Mouse (Mus musculus): Measurements from ENCODE around the gene Gm29609. TPM values are rescaled to one million over a fixed set of nuclear protein-coding genes. Genes with fewer than 3 reads are reported as not detected.

Gm29609 gene
- polyA plus RNA-seq, 1 experiment, result 2.6 TPM

DNA sequence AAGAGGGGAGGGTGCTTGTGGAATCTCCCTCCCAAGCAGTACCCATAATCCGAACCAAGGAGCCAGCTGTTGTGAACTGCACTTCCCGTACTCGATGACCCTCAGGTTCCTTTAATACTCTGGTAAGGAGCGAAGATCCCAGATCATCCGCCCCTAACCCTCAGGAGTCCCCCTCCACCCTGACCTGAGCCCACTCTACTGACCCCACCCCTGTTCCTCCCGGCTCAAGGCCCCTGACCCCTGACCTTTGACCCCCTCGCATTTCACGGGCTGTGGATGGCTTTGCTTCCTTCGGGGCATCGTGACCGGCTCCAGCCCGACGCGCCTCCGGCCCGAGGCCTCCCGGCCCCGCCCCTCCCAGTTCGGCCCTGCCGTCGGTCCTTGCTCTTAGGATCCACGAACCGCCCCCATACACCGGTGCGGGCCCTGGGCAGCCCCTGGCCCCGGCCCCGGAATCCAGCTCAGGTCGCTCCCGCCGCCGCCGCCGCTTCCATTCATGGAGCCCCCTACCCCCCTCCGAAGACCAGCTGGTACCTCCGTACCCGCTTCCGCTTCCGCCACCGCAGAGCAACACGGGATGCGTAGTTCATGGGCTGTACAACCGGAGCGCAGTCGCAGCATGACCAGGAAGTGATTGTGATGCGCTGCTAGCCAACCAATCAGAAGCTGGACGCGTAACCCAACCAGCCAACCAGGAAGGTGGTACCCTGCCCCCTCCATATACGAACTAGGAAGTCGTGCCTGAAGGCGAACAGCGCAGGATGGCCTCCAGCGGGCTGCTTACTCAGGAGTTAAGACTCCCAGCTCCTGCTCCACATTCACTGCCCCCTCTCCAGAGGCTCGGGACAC lies 22.3 kb upstream of the Gm29609 start, which contains the start of gene Zfp513:
TSS of gene Zfp513 (minus strand) at position 562 of the 849 bp plus-strand sequence.
- peaks cover 12% of the 10 kb centered on the region for H3K79me2 ChIP-seq (ENCODE audit: control insufficient read depth, insufficient read depth)
- peak within 1 kb of the TSS; percentile 90 for H3K4me2 ChIP-seq (ENCODE audit: low read depth)
- H3K4me3 ChIP-seq, result peak within 1 kb of the TSS; percentile 90
- H3K27me3 ChIP-seq (ENCODE audit: control insufficient read depth, insufficient read depth, insufficient read length), result no peaks in the 10 kb centered on the region
- H3ac ChIP-seq (ENCODE audit: control insufficient read depth, insufficient read length), result peak within 1 kb of the TSS; percentile 34
- TF ChIP-seq MYOG (IDR thresholded peaks at IDR 0.05; ENCODE audit: control insufficient read depth in 1 of 3, insufficient read depth in 1 of 3, insufficient read length in 2 of 3, low read depth in 2 of 3), result peak in 2 of 3 experiments; percentile 46 to 69
- TF ChIP-seq POLR2A (IDR thresholded peaks at IDR 0.05; ENCODE audit: insufficient read length, low read depth), result peak; percentile 75
- no peak for TF ChIP-seq TCF3 (IDR thresholded peaks at IDR 0.05; ENCODE audit: insufficient read length, low read depth)
- peak in 2 of 3 experiments; percentile 22 to 52 for TF ChIP-seq MYOD1 (IDR thresholded peaks at IDR 0.05; ENCODE audit: control insufficient read depth in 1 of 3, insufficient read length in 2 of 3, low read depth in 2 of 3)
- no peak for TF ChIP-seq CEBPB (IDR thresholded peaks at IDR 0.05; ENCODE audit: insufficient read depth, poor library complexity, severe bottlenecking)
- peak; percentile 57 for TF ChIP-seq USF1 (IDR thresholded peaks at IDR 0.05; ENCODE audit: low read depth)
- peak; percentile 99 for TF ChIP-seq POLR2AphosphoS2 (IDR thresholded peaks at IDR 0.05; ENCODE audit: insufficient read length, low read depth)
- TF ChIP-seq REST (IDR thresholded peaks at IDR 0.05; ENCODE audit: insufficient read depth, insufficient read length), result no peak
- peaks cover 44% of the 10 kb centered on the region for H3K36me3 ChIP-seq (ENCODE audit: control insufficient read depth, insufficient read depth)

DNA sequence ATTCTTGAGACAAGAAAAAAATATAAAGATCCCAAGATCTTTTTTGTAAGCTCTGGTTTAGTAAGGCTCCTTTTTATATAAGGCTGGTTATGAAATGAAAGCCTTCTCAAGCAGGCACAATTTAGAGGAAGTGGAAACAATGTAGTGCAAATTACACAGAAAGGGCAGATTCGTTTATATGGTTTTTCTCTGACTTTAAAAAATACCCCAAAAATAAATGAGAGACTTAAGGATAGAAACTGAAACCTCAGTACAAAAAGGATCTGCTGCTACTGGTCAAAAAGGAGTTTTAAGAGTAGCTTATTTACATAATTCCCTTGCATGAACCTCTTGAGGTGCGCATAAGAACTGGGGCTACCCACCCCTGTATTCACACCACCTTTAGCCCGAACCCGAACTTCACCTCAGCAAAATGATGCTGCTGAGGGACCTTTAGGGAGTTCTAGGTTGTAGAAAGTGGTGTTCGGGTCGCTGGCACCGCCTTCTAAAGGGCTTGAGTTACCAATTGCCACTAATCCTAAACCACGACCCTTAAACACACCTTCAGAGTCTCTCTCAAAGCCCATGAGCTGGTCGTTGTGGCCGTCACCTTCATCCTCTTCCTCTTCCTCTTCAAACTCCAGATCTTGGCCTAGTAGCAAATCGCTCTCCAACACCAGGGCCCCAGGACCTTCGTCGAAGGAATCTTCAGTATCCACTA lies 21.5 kb upstream of the Gm29609 start:
- Histone ChIP-seq H3K79me2 (ENCODE audit: control insufficient read depth, insufficient read depth) (peaks cover 12% of the 10 kb centered on the region), H3ac (ENCODE audit: control insufficient read depth, insufficient read length) (peak overlapping the region; percentile 34), H3K4me2 (ENCODE audit: low read depth) (peak overlapping the region; percentile 81), H3K4me3 (peak overlapping the region; percentile 90), H3K36me3 (ENCODE audit: control insufficient read depth, insufficient read depth) (peaks cover 47% of the 10 kb centered on the region), H3K27me3 (ENCODE audit: control insufficient read depth, insufficient read depth, insufficient read length) (no peaks in the 10 kb centered on the region)
- TF ChIP-seq MAX (IDR thresholded peaks at IDR 0.05; ENCODE audit: low read depth), result no peak
- TF ChIP-seq POLR2AphosphoS2 (IDR thresholded peaks at IDR 0.05; ENCODE audit: insufficient read length, low read depth), result peak; percentile 54
- no peak for TF ChIP-seq MYOG (IDR thresholded peaks at IDR 0.05; ENCODE audit: control insufficient read depth in 1 of 3, insufficient read depth in 1 of 3, insufficient read length in 2 of 3, low read depth in 2 of 3)
- no peak for TF ChIP-seq TCF12 (IDR thresholded peaks at IDR 0.05; ENCODE audit: insufficient read depth, poor library complexity, severe bottlenecking)

DNA sequence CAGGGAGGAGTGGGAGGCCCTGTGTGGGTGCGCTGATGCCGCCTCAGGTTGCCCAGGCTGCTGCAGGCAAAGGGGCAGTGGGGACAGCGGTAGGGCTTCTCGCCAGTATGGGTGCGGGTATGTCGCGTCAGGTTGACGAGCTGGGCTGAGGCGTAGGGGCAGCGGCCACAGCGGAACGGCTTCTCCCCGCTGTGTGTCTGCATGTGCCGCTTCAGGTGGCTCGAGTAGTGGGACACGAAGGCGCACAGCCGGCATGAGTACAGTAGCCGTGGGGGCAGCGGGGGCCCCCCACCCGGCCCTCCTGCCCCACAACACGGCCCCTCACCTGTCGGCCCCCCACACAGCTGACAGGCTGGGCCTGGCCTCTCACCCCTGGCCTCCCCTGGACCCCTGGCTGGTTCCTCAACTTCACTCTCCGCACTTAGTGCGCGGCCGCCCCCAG lies 20.6 kb upstream of the Gm29609 start:
- H3K4me3 ChIP-seq, result peak overlapping the region; percentile 90
- H3K4me2 ChIP-seq (ENCODE audit: low read depth), result peak overlapping the region; percentile 81
- H3K36me3 ChIP-seq (ENCODE audit: control insufficient read depth, insufficient read depth), result peaks cover 50% of the 10 kb centered on the region
- H3K79me2 ChIP-seq (ENCODE audit: control insufficient read depth, insufficient read depth), result peaks cover 12% of the 10 kb centered on the region
- TF ChIP-seq SRF (IDR thresholded peaks at IDR 0.05; ENCODE audit: control insufficient read depth, insufficient read length, low read depth), result no peak
- TF ChIP-seq POLR2AphosphoS2 (IDR thresholded peaks at IDR 0.05; ENCODE audit: insufficient read length, low read depth), result peak; percentile 99
- peak; percentile 50 for TF ChIP-seq POLR2A (IDR thresholded peaks at IDR 0.05; ENCODE audit: insufficient read length, low read depth)
- H3K27me3 ChIP-seq (ENCODE audit: control insufficient read depth, insufficient read depth, insufficient read length), result no peaks in the 10 kb centered on the region
- no peak overlapping the region for H3ac ChIP-seq (ENCODE audit: control insufficient read depth, insufficient read length)

DNA sequence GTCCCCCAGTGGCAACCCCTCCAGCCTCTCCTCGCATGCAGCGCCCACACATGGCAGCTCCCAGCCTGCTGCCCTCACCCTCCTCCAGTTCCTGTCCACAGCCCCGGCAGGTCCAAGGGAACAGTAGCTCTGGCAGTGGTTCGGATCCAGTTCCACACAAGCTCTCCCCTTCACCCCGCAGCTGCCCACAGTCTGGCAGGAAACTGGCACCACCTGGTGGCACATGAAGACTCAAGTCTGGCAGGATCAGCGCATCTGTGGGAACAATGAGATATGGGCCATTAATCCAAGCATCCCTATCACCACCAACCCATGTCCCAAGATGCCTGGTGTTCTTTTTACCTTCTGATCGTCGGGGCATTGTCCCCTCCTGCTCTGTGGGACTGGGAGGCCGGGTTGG lies 20.2 kb upstream of the Gm29609 start:
- peaks cover 50% of the 10 kb centered on the region for H3K36me3 ChIP-seq (ENCODE audit: control insufficient read depth, insufficient read depth)
- H3K79me2 ChIP-seq (ENCODE audit: control insufficient read depth, insufficient read depth), result peaks cover 12% of the 10 kb centered on the region
- no peak overlapping the region for H3K4me3 ChIP-seq
- no peak overlapping the region for H3ac ChIP-seq (ENCODE audit: control insufficient read depth, insufficient read length)
- TF ChIP-seq USF1 (IDR thresholded peaks at IDR 0.05; ENCODE audit: low read depth) (no peak), MYOG (IDR thresholded peaks at IDR 0.05; ENCODE audit: control insufficient read depth in 1 of 3, insufficient read depth in 1 of 3, insufficient read length in 2 of 3, low read depth in 2 of 3) (peak in 1 of 3 experiments; percentile 17), POLR2AphosphoS2 (IDR thresholded peaks at IDR 0.05; ENCODE audit: insufficient read length, low read depth) (peak; percentile 4), MYOD1 (IDR thresholded peaks at IDR 0.05; ENCODE audit: control insufficient read depth in 1 of 3, insufficient read length in 2 of 3, low read depth in 2 of 3) (peak in 1 of 3 experiments; percentile 15), MAX (IDR thresholded peaks at IDR 0.05; ENCODE audit: low read depth) (no peak)
- no peak overlapping the region for H3K4me2 ChIP-seq (ENCODE audit: low read depth)
- H3K27me3 ChIP-seq (ENCODE audit: control insufficient read depth, insufficient read depth, insufficient read length), result no peaks in the 10 kb centered on the region

DNA sequence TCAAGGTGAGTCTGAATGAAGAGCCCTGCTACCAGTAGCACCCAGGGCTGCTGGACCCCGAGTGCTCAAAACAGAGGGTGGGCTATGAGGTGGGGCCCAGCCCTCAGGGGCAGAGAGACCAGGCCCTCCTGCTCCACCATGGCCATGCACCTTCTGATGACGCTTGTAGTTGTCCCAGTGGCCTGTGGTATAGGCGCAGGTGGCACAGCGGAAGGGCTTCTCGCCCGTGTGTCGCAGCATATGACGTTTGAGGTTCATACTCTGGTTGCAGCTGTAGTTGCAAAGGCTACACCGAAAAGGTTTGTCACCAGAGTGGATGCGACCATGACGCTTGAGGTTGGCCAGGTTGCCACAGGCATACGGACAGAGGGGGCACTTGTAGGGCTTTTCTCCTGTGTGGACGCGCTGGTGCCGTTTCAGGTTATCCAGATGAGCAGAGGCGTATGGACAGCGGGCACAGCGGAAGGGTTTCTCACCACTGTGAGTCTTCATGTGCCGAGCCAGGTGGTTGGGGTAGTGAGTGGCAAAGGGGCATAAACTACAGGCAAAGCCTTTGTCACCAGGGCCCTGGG lies 19.7 kb upstream of the Gm29609 start:
- no peak overlapping the region for H3K4me2 ChIP-seq (ENCODE audit: low read depth)
- peaks cover 50% of the 10 kb centered on the region for H3K36me3 ChIP-seq (ENCODE audit: control insufficient read depth, insufficient read depth)
- H3K79me2 ChIP-seq (ENCODE audit: control insufficient read depth, insufficient read depth), result peaks cover 16% of the 10 kb centered on the region
- H3ac ChIP-seq (ENCODE audit: control insufficient read depth, insufficient read length), result no peak overlapping the region
- no peak overlapping the region for H3K4me3 ChIP-seq
- H3K27me3 ChIP-seq (ENCODE audit: control insufficient read depth, insufficient read depth, insufficient read length), result no peaks in the 10 kb centered on the region
- TF ChIP-seq REST (IDR thresholded peaks at IDR 0.05; ENCODE audit: insufficient read depth, insufficient read length) (no peak), POLR2AphosphoS2 (IDR thresholded peaks at IDR 0.05; ENCODE audit: insufficient read length, low read depth) (peak; percentile 81), POLR2A (IDR thresholded peaks at IDR 0.05; ENCODE audit: insufficient read length, low read depth) (peak; percentile 49)

Data from myocyte (in vitro differentiated cells).